Mouse (Mus musculus) liver, embryonic 16.5 days (tissue): ENCODE measurements around the gene Mvd. TPM values are rescaled to one million over a fixed set of nuclear protein-coding genes. Genes with fewer than 3 reads are reported as not detected.

Experiments
- ATAC-seq: fragments of 200-750 bp; cut with Nextera tagmentation; 2 replicates; pipeline ENCODE4 v1.8.0; 2017; ENCODE audit warnings: low read depth, mild to moderate bottlenecking, moderate number of reproducible peaks, moderate library complexity
- H3K27ac ChIP-seq: fragments of 300-500 bp; sonication (generic); 2 replicates; pipeline ENCODE4 v1.5.1; 2014; ENCODE audit warnings: mild to moderate bottlenecking, low read length
- H3K27me3 ChIP-seq: fragments of 300-500 bp; sonication (generic); 2 replicates; pipeline ENCODE4 v1.6.1; 2014; ENCODE audit warnings: low read depth, low read length, mixed read lengths; ENCODE audit not compliant: control insufficient read depth, insufficient read depth
- H3K36me3 ChIP-seq: fragments of 300-500 bp; sonication (generic); 2 replicates; pipeline ENCODE4 v1.6.1; 2014; ENCODE audit warnings: mild to moderate bottlenecking; ENCODE audit not compliant: control insufficient read depth, insufficient read depth
- H3K4me1 ChIP-seq: fragments of 300-500 bp; sonication (generic); 2 replicates; pipeline ENCODE4 v1.6.1; 2014; ENCODE audit warnings: low read depth, low read length, mixed read lengths; ENCODE audit not compliant: control insufficient read depth
- H3K4me2 ChIP-seq: fragments of 300-500 bp; sonication (generic); 2 replicates; pipeline ENCODE4 v1.6.1; 2014; ENCODE audit warnings: low read depth, low read length, mixed read lengths
- H3K4me3 ChIP-seq: fragments of 300-500 bp; sonication (generic); 2 replicates; pipeline ENCODE4 v1.5.1; 2014; ENCODE audit warnings: low read depth, mild to moderate bottlenecking, low read length
- H3K9ac ChIP-seq: fragments of 300-500 bp; sonication (generic); 2 replicates; pipeline ENCODE4 v1.6.1; 2014; ENCODE audit warnings: low read depth, low read length
- H3K9me3 ChIP-seq: fragments of 300-500 bp; sonication (generic); replicated peaks from 2 replicates; pipeline ENCODE4 v1.6.1; 2016; ENCODE audit warnings: low read length; ENCODE audit not compliant: control insufficient read depth
- WGBS: fragments of 180-500 bp; shearing (Covaris S2); extraction: QIAGEN DNeasy Blood & Tissue Kit; methylation state at CpG from one replicate; pipeline ENCODE4 v1.1.7; 2014; ENCODE audit not compliant: insufficient replicate concordance; 5-methylcytosine and 5-hydroxymethylcytosine counted together
- polyA plus RNA-seq: library from polyadenylated mRNA; unstranded; fragments of >200 nt; fragmentation: Nextera tagmentation; extraction: Ambion mirVana; gene quantifications from 2 replicates; pipeline ENCODE4 v1.2.1, GENCODE M21; 2015

The Mvd gene
- polyA plus RNA-seq, 1 experiment from 2014 or later: 23.2 TPM

GRCm38 (mm10) chr8:122435375-122435774 lies 7.8 kb downstream of the Mvd start:
- 79% methylated on average over 6 of the region's 6 CpGs for WGBS
- Histone ChIP-seq H3K9ac (no peak overlapping the region), H3K4me2 (no peak overlapping the region), H3K4me3 (no peak overlapping the region), H3K27ac (no peak overlapping the region), H3K27me3 (peaks cover 7% of the 10 kb centered on the region), H3K9me3 (peaks cover 2% of the 10 kb centered on the region), H3K36me3 (peaks cover 4% of the 10 kb centered on the region; the same call in 1 of the 2 replicates), H3K4me1 (peaks cover 20% of the 10 kb centered on the region)
- ATAC-seq: no peak

GRCm38 (mm10) chr8:122433269-122433905 lies 9.8 kb downstream of the Mvd start:
- 0 out of 2 replicates have a peak, but pooled peaks have one; percentile 2 for ATAC-seq
- Histone ChIP-seq H3K27me3 (peaks cover 7% of the 10 kb centered on the region), H3K4me1 (peaks cover 20% of the 10 kb centered on the region), H3K36me3 (peaks cover 4% of the 10 kb centered on the region; the same call in 1 of the 2 replicates), H3K27ac (peak overlapping the region; percentile 83; the same call in 1 of the 2 replicates), H3K4me3 (peak overlapping the region; percentile 63; the same call in 1 of the 2 replicates), H3K9ac (peak overlapping the region; percentile 61; the same call in 1 of the 2 replicates), H3K9me3 (peaks cover 2% of the 10 kb centered on the region), H3K4me2 (peak overlapping the region; percentile 79)
- WGBS: 50% methylated on average over 11 of the region's 11 CpGs

DNA sequence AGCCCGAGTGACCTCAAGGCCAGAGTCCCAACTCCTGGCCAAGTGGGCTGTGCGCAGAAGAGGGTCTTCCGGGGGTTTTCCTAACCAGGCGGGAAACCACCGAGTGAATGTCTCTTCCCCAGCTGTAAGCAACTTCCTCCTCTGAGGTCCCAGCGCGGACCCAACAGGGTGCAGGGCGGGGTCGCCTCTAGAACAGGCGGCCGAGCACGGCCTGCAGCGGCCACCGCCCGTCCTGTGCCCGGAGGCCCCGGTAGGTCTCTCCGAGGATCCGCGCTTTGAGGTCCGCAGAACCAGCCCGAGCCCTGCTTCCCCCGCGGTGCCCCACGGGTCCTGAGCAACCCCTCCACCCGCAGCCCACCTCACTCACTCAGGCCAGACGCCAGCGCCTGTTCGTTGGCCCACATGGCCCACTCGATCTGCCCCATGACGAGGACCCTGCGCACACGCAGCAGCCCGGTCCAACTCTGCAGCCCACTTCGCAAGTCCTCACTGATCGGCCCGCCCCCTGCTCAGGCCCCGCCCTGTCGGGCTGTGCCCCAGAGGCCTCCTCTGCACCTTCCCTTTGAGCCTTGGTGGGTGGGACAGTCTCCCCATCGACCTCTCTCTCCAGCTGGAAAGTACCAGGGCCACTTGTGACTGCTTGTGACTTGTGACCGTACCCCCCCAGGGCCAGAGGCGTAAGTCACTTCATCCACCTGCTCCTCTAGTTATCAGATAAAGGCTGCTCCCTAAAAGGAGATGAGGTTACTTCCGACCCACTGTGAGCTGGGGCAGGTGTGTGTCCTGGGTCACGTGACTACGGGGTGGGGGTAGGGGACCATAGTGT lies 10.6 kb downstream of the Mvd start, which contains the start of gene Cyba:
TSS of gene Cyba (minus strand) at position 488 of the 826 bp plus-strand sequence.
- Histone ChIP-seq H3K36me3 (peaks cover 4% of the 10 kb centered on the region; the same call in 1 of the 2 replicates), H3K9ac (peak within 1 kb of the TSS; percentile 61), H3K27ac (peak within 1 kb of the TSS; percentile 83), H3K4me1 (peaks cover 20% of the 10 kb centered on the region), H3K4me3 (peak within 1 kb of the TSS; percentile 63), H3K27me3 (peaks cover 7% of the 10 kb centered on the region), H3K9me3 (peaks cover 2% of the 10 kb centered on the region), H3K4me2 (peak within 1 kb of the TSS; percentile 79)
- WGBS: 2% methylated on average over 45 of the region's 45 CpGs
- peak; percentile 73 for ATAC-seq

- H3K9ac ChIP-seq: peak overlapping the region; percentile 61
- H3K4me1 ChIP-seq: peaks cover 20% of the 10 kb centered on the region
- peaks cover 7% of the 10 kb centered on the region for H3K27me3 ChIP-seq
- H3K27ac ChIP-seq: peak overlapping the region; percentile 83
- peaks cover 4% of the 10 kb centered on the region; the same call in 1 of the 2 replicates for H3K36me3 ChIP-seq
- 20% methylated on average over 18 of the region's 18 CpGs for WGBS
- peak overlapping the region; percentile 63 for H3K4me3 ChIP-seq
- H3K9me3 ChIP-seq: peaks cover 2% of the 10 kb centered on the region
- ATAC-seq: no peak
- peak overlapping the region; percentile 79 for H3K4me2 ChIP-seq
Observed at GRCm38 (mm10) chr8:122431694-122432442, 11.4 kb downstream of the Mvd start.

- peaks cover 4% of the 10 kb centered on the region; the same call in 1 of the 2 replicates for H3K36me3 ChIP-seq
- H3K9me3 ChIP-seq: peaks cover 2% of the 10 kb centered on the region
- H3K4me3 ChIP-seq: no peak overlapping the region
- WGBS: 41% methylated on average over 3 of the region's 3 CpGs
- H3K27me3 ChIP-seq: peaks cover 7% of the 10 kb centered on the region
- peak overlapping the region; percentile 79 for H3K4me2 ChIP-seq
- 0 out of 2 replicates have a peak overlapping the region, but pooled peaks have one; percentile 9 for H3K9ac ChIP-seq
- ATAC-seq: 0 out of 2 replicates have a peak, but pooled peaks have one; percentile 11
- peak overlapping the region; percentile 62 for H3K27ac ChIP-seq
- peaks cover 20% of the 10 kb centered on the region for H3K4me1 ChIP-seq
Observed at GRCm38 (mm10) chr8:122430646-122431045, 12.6 kb downstream of the Mvd start.

- Histone ChIP-seq H3K4me3 (no peak overlapping the region), H3K4me2 (no peak overlapping the region; the same call in 1 of the 2 replicates), H3K4me1 (peaks cover 20% of the 10 kb centered on the region), H3K9me3 (no peaks in the 10 kb centered on the region; the same call in 1 of the 2 replicates), H3K9ac (0 out of 2 replicates have a peak overlapping the region, but pooled peaks have one; percentile 5), H3K27me3 (peaks cover 7% of the 10 kb centered on the region), H3K36me3 (no peaks in the 10 kb centered on the region), H3K27ac (peak overlapping the region; percentile 62)
- 46% methylated on average over 10 of the region's 10 CpGs for WGBS
- ATAC-seq: peak; percentile 27; the same call in 1 of the 2 replicates
Observed at GRCm38 (mm10) chr8:122430058-122430636, 13.1 kb downstream of the Mvd start.

- H3K36me3 ChIP-seq: no peaks in the 10 kb centered on the region
- H3K27me3 ChIP-seq: peaks cover 7% of the 10 kb centered on the region
- H3K4me3 ChIP-seq: no peak overlapping the region
- H3K9me3 ChIP-seq: no peaks in the 10 kb centered on the region
- peaks cover 16% of the 10 kb centered on the region for H3K4me1 ChIP-seq
- 49% methylated on average over 9 of the region's 9 CpGs for whole genome bisulfite sequencing
- no peak overlapping the region for H3K4me2 ChIP-seq
- no peak overlapping the region for H3K27ac ChIP-seq
- H3K9ac ChIP-seq: no peak overlapping the region
- no peak for ATAC-seq
Observed at GRCm38 (mm10) chr8:122428163-122428562, 15.1 kb downstream of the Mvd start.

DNA sequence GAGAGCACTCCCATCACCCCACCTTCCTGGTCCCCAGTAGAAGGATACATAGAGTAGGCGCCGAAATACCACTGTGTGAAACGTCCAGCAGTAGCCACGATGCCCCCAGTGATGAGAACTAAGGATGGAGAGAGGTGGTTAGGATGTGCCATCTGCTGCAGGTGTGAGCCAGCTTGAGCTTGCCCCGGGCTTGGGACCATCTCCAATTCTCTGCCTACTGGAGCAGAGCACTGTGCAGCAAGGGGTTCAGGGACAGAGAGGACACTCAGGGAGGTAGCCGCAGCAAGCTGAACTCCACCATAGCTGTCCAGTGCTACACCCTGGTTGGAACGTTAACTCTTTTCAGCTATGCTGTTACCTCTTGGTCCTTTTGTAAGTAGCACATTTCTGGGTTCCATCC lies 15.6 kb downstream of the Mvd start:
- ATAC-seq: no peak
- H3K4me2 ChIP-seq: no peak overlapping the region
- H3K9me3 ChIP-seq: no peaks in the 10 kb centered on the region
- no peak overlapping the region for H3K4me3 ChIP-seq
- peaks cover 4% of the 10 kb centered on the region; the same call in 1 of the 2 replicates for H3K27me3 ChIP-seq
- H3K27ac ChIP-seq: no peak overlapping the region
- WGBS: 75% methylated on average over 7 of the region's 7 CpGs
- no peaks in the 10 kb centered on the region for H3K36me3 ChIP-seq
- peaks cover 11% of the 10 kb centered on the region for H3K4me1 ChIP-seq
- no peak overlapping the region for H3K9ac ChIP-seq
